Mouse (Mus musculus): ENCODE data around the gene Olfr1359. TPM values are rescaled to one million over a fixed set of nuclear protein-coding genes. Genes with fewer than 3 reads are reported as not detected.

Gene Olfr1359
- polyA plus RNA-seq, 1 experiment, result not detected

- Histone ChIP-seq H3K27me3 (ENCODE audit: control insufficient read depth) (no peaks in the 10 kb centered on the region), H3K4me3 (replicated peaks) (peak overlapping the region; percentile 65), H3K36me3 (ENCODE audit: control insufficient read depth) (peaks cover 7% of the 10 kb centered on the region), H3K9me3 (ENCODE audit: control insufficient read depth, low read length) (no peaks in the 10 kb centered on the region), H3K4me1 (ENCODE audit: control insufficient read depth) (peaks cover 47% of the 10 kb centered on the region)
- TF ChIP-seq TAL1 (IDR thresholded peaks at IDR 0.05; ENCODE audit: low read length) (no peak), GATA1 (IDR thresholded peaks at IDR 0.05; ENCODE audit: low read length) (no peak)
Measured at GRCm38 (mm10) chr13:21755707-21756106, 57.8 kb downstream of the Olfr1359 start.

Other genes starting within 250 kb of the Olfr1359 start
- 0.08 and 0.09 TPM in 2 replicates for gene Zscan26, start 244.4 kb upstream of the Olfr1359 start, polyA plus RNA-seq (2012)
- 0.37 and 0.41 TPM in 2 replicates for gene Nkapl, start 229.6 kb upstream of the Olfr1359 start, polyA plus RNA-seq (2012)
- gene Zkscan4, start 219.2 kb upstream of the Olfr1359 start, polyA plus RNA-seq (2012), result 0.01 TPM in 1 of 2 replicates, not detected in the other
- gene Gm10065, start 218.7 kb upstream of the Olfr1359 start, polyA plus RNA-seq (2012), result not detected in 2 replicates
- gene AK157302, start 202.9 kb upstream of the Olfr1359 start, polyA plus RNA-seq (2012), result 0.05 and 0.06 TPM in 2 replicates
- 3.7 and 5.8 TPM in 2 replicates for gene Gm11273, start 196.7 kb upstream of the Olfr1359 start, polyA plus RNA-seq (2012)
- gene Zkscan8, start 167.0 kb upstream of the Olfr1359 start, polyA plus RNA-seq (2012), result 0.01 and 0.14 TPM in 2 replicates
- gene Olfr1366, start 155.3 kb upstream of the Olfr1359 start, polyA plus RNA-seq (2012), result not detected in 2 replicates
- gene Olfr1535, start 138.2 kb upstream of the Olfr1359 start, polyA plus RNA-seq (2012), result not detected in 2 replicates
- gene Olfr1364, start 116.4 kb upstream of the Olfr1359 start, polyA plus RNA-seq (2012), result not detected in 2 replicates
- not detected in 2 replicates for gene Olfr1362, start 84.1 kb upstream of the Olfr1359 start, polyA plus RNA-seq (2012)
- 0.04 TPM in 1 of 2 replicates, not detected in the other for gene Olfr11, start 55.6 kb upstream of the Olfr1359 start, polyA plus RNA-seq (2012)
- not detected in 2 replicates for gene Olfr1361, start 34.7 kb upstream of the Olfr1359 start, polyA plus RNA-seq (2012)
- gene Olfr1360, start 20.7 kb upstream of the Olfr1359 start, polyA plus RNA-seq (2012), result not detected in 2 replicates
- gene Hist1h2bl, start 18.0 kb downstream of the Olfr1359 start, polyA plus RNA-seq (2012), result 2.0 and 7.9 TPM in 2 replicates
- gene Hist1h2ai, start 18.3 kb downstream of the Olfr1359 start, polyA plus RNA-seq (2012), result 28.0 and 37.9 TPM in 2 replicates
- gene Hist1h3h, start 19.5 kb downstream of the Olfr1359 start, polyA plus RNA-seq (2012), result 27.8 and 67.4 TPM in 2 replicates
- 1.8 and 3.9 TPM in 2 replicates for gene Hist1h2bm, start 23.9 kb downstream of the Olfr1359 start, polyA plus RNA-seq (2012)
- 1.3 and 2.7 TPM in 2 replicates for gene Hist1h4j, start 37.0 kb downstream of the Olfr1359 start, polyA plus RNA-seq (2012)
- gene Hist1h4k, start 52.4 kb downstream of the Olfr1359 start, polyA plus RNA-seq (2012), result 23.3 and 64.1 TPM in 2 replicates
- 57.8 and 123 TPM in 2 replicates for gene Hist1h2ak, start 55.7 kb downstream of the Olfr1359 start, polyA plus RNA-seq (2012)
- 2.7 and 5.2 TPM in 2 replicates for gene Hist1h2bn, start 56.0 kb downstream of the Olfr1359 start, polyA plus RNA-seq (2012)
- 2.6 and 5.0 TPM in 2 replicates for gene Hist1h1b, start 82.5 kb downstream of the Olfr1359 start, polyA plus RNA-seq (2012)
- 16.8 and 41.5 TPM in 2 replicates for gene Hist1h3i, start 85.3 kb downstream of the Olfr1359 start, polyA plus RNA-seq (2012)
- 15.8 and 41.3 TPM in 2 replicates for gene Hist1h2an, start 89.1 kb downstream of the Olfr1359 start, polyA plus RNA-seq (2012)
- gene Hist1h2bp, start 89.3 kb downstream of the Olfr1359 start, polyA plus RNA-seq (2012), result 2.2 and 5.1 TPM in 2 replicates
- 12.6 and 20.2 TPM in 2 replicates for gene Hist1h2bq, start 112.1 kb downstream of the Olfr1359 start, polyA plus RNA-seq (2012)
- 4,119 and 4,310 TPM in 2 replicates for gene Hist1h2ao, start 112.4 kb downstream of the Olfr1359 start, polyA plus RNA-seq (2012)
- gene Hist1h4m, start 113.6 kb downstream of the Olfr1359 start, polyA plus RNA-seq (2012), result 26.4 and 43.3 TPM in 2 replicates
- 0.78 and 5.7 TPM in 2 replicates for gene Hist1h4n, start 134.1 kb downstream of the Olfr1359 start, polyA plus RNA-seq (2012)
- gene Hist1h2ap, start 135.4 kb downstream of the Olfr1359 start, polyA plus RNA-seq (2012), result 9,149 and 11,620 TPM in 2 replicates
- gene Hist1h2br, start 135.6 kb downstream of the Olfr1359 start, polyA plus RNA-seq (2012), result 12.4 and 21.9 TPM in 2 replicates
- not detected in 2 replicates for gene Zfp184, start 247.0 kb downstream of the Olfr1359 start, polyA plus RNA-seq (2012)

All from erythroblast, embryonic 14.5 days (primary cell).